Mouse (Mus musculus) forebrain, embryonic 13.5 days (tissue): Measurements from ENCODE around the gene C2cd2l. TPM values are rescaled to one million over a fixed set of nuclear protein-coding genes. Genes with fewer than 3 reads are reported as not detected.
A peak's percentile ranks its signal among the peaks of the same experiment; 100 is the strongest.
"Not testable (repeated sequence)": the region's sequence is repeated elsewhere in the genome, so short reads cannot be mapped to it uniquely, and the experiment has no call there.

Source experiments
- ATAC-seq: fragments of 200-750 bp; cut with Nextera tagmentation; 2 replicates; pipeline ENCODE4 v1.8.0; 2017
- H3K27ac ChIP-seq: fragments of 300-500 bp; sonication (generic); 2 replicates; pipeline ENCODE4 v1.5.1; 2015; ENCODE audit warnings: inconsistent platforms, mild to moderate bottlenecking, moderate library complexity
- H3K27me3 ChIP-seq: fragments of 300-500 bp; sonication (generic); 2 replicates; pipeline ENCODE4 v1.6.1; 2015; ENCODE audit warnings: mild to moderate bottlenecking, inconsistent platforms
- H3K36me3 ChIP-seq: fragments of 300-500 bp; sonication (generic); 2 replicates; pipeline ENCODE4 v1.6.1; 2015; ENCODE audit warnings: mild to moderate bottlenecking, inconsistent platforms; ENCODE audit not compliant: poor library complexity, severe bottlenecking
- H3K4me1 ChIP-seq: fragments of 300-500 bp; sonication (generic); 2 replicates; pipeline ENCODE4 v1.6.1; 2015; ENCODE audit warnings: inconsistent platforms
- H3K4me2 ChIP-seq: fragments of 300-500 bp; sonication (generic); 2 replicates; pipeline ENCODE4 v1.6.1; 2015; ENCODE audit warnings: inconsistent platforms, mild to moderate bottlenecking, moderate library complexity
- H3K4me3 ChIP-seq: fragments of 300-500 bp; sonication (generic); 2 replicates; pipeline ENCODE4 v1.5.1; 2015; ENCODE audit warnings: mild to moderate bottlenecking, inconsistent platforms
- H3K9ac ChIP-seq: fragments of 300-500 bp; sonication (generic); 2 replicates; pipeline ENCODE4 v1.6.1; 2015; ENCODE audit warnings: mild to moderate bottlenecking, inconsistent platforms
- H3K9me3 ChIP-seq: fragments of 300-500 bp; sonication (generic); replicated peaks from 2 replicates; pipeline ENCODE4 v1.6.1; 2016; ENCODE audit warnings: inconsistent platforms
- WGBS: fragments of 180-500 bp; shearing (Covaris S2); methylation state at CpG from one replicate; pipeline ENCODE4 v1.1.7; 2015; 5-methylcytosine and 5-hydroxymethylcytosine counted together
- polyA plus RNA-seq: library from polyadenylated mRNA; unstranded; fragments of >200 nt; fragmentation: Nextera tagmentation; extraction: Ambion mirVana; gene quantifications from 2 replicates; pipeline ENCODE4 v1.2.1, GENCODE M21; 2015

Gene C2cd2l
- polyA plus RNA-seq, 1 experiment from 2014 or later = 14.0 TPM

- no peaks in the 10 kb centered on the region; the same call in 1 of the 2 replicates for H3K9me3 ChIP-seq
- ATAC-seq = peak; percentile 28; the same call in 1 of the 2 replicates
- peaks cover 23% of the 10 kb centered on the region for H3K4me1 ChIP-seq
- peaks cover 70% of the 10 kb centered on the region for H3K36me3 ChIP-seq
- peak overlapping the region; percentile 98 for H3K27ac ChIP-seq
- H3K4me3 ChIP-seq = peak overlapping the region; percentile 92
- H3K4me2 ChIP-seq = peak overlapping the region; percentile 81
- WGBS = under 1% methylated on average over 50 of the region's 50 CpGs
- H3K27me3 ChIP-seq = no peaks in the 10 kb centered on the region
- peak overlapping the region; percentile 98 for H3K9ac ChIP-seq
Measured at GRCm38 (mm10) chr9:44335331-44336092, 15.4 kb upstream of the C2cd2l start.

GRCm38 (mm10) chr9:44334396-44335330, 14.6 kb upstream of the C2cd2l start, which contains the start of gene H2afx:
Gene H2afx (plus strand): TSS chr9:44334694.
- ATAC-seq = peak; percentile 95
- WGBS = under 1% methylated on average over 84 of the region's 91 CpGs

GRCm38 (mm10) chr9:44332918-44333638, 13.0 kb upstream of the C2cd2l start:
- 97% methylated on average over 13 of the region's 13 CpGs for WGBS
- H3K9me3 ChIP-seq = no peaks in the 10 kb centered on the region; the same call in 1 of the 2 replicates
- H3K27me3 ChIP-seq = no peaks in the 10 kb centered on the region
- peaks cover 69% of the 10 kb centered on the region for H3K36me3 ChIP-seq
- no peak overlapping the region for H3K27ac ChIP-seq
- peaks cover 27% of the 10 kb centered on the region for H3K4me1 ChIP-seq
- ATAC-seq = no peak
- H3K4me2 ChIP-seq = no peak overlapping the region
- H3K4me3 ChIP-seq = no peak overlapping the region
- no peak overlapping the region for H3K9ac ChIP-seq

More at GRCm38 (mm10) chr9:44334396-44335330, 14.6 kb upstream of the C2cd2l start, which contains the start of gene H2afx:
- peak within 1 kb of the TSS; percentile 98 for H3K27ac ChIP-seq
- H3K4me1 ChIP-seq = peaks cover 23% of the 10 kb centered on the region
- H3K9me3 ChIP-seq = no peaks in the 10 kb centered on the region; the same call in 1 of the 2 replicates
- H3K27me3 ChIP-seq = no peaks in the 10 kb centered on the region
- peaks cover 72% of the 10 kb centered on the region for H3K36me3 ChIP-seq
- peak within 1 kb of the TSS; percentile 92 for H3K4me3 ChIP-seq
- peak within 1 kb of the TSS; percentile 98 for H3K9ac ChIP-seq
- peak within 1 kb of the TSS; percentile 81 for H3K4me2 ChIP-seq

- peaks cover 20% of the 10 kb centered on the region for H3K4me1 ChIP-seq
- H3K4me2 ChIP-seq = no peak overlapping the region
- no peak overlapping the region for H3K27ac ChIP-seq
- no peak overlapping the region for H3K9ac ChIP-seq
- no peaks in the 10 kb centered on the region; the same call in 1 of the 2 replicates for H3K9me3 ChIP-seq
- H3K4me3 ChIP-seq = no peak overlapping the region
- peaks cover 53% of the 10 kb centered on the region for H3K36me3 ChIP-seq
- WGBS = 95% methylated on average over 6 of the region's 6 CpGs
- H3K27me3 ChIP-seq = no peaks in the 10 kb centered on the region
- no peak for ATAC-seq
Measured at GRCm38 (mm10) chr9:44330736-44331135, 10.7 kb upstream of the C2cd2l start.

GRCm38 (mm10) chr9:44327926-44328325, 7.8 kb upstream of the C2cd2l start:
- H3K36me3 ChIP-seq = peaks cover 42% of the 10 kb centered on the region
- peak overlapping the region; percentile 83 for H3K4me3 ChIP-seq
- peak overlapping the region; percentile 67 for H3K4me2 ChIP-seq
- H3K4me1 ChIP-seq = peaks cover 20% of the 10 kb centered on the region
- H3K9me3 ChIP-seq = no peaks in the 10 kb centered on the region
- peak overlapping the region; percentile 86 for H3K9ac ChIP-seq
- 87% methylated on average over 5 of the region's 5 CpGs for WGBS
- no peak for ATAC-seq
- H3K27me3 ChIP-seq = no peaks in the 10 kb centered on the region
- no peak overlapping the region for H3K27ac ChIP-seq

GRCm38 (mm10) chr9:44327064-44327711, 7.1 kb upstream of the C2cd2l start:
- Histone ChIP-seq H3K9ac (peak overlapping the region; percentile 86), H3K36me3 (peaks cover 35% of the 10 kb centered on the region), H3K27me3 (no peaks in the 10 kb centered on the region), H3K4me1 (peaks cover 20% of the 10 kb centered on the region), H3K4me2 (peak overlapping the region; percentile 67), H3K9me3 (no peaks in the 10 kb centered on the region), H3K27ac (peak overlapping the region; percentile 83), H3K4me3 (peak overlapping the region; percentile 83)
- WGBS = 2% methylated on average over 22 of the region's 22 CpGs
- ATAC-seq = peak; percentile 43; the same call in 1 of the 2 replicates

GRCm38 (mm10) chr9:44326371-44327063, 6.4 kb upstream of the C2cd2l start:
- Histone ChIP-seq H3K4me2 (peak overlapping the region; percentile 67), H3K27ac (peak overlapping the region; percentile 83), H3K36me3 (peaks cover 29% of the 10 kb centered on the region), H3K27me3 (no peaks in the 10 kb centered on the region), H3K9me3 (no peaks in the 10 kb centered on the region), H3K9ac (peak overlapping the region; percentile 86), H3K4me3 (peak overlapping the region; percentile 83), H3K4me1 (peaks cover 20% of the 10 kb centered on the region)
- peak; percentile 97 for ATAC-seq
- WGBS = under 1% methylated on average over 38 of the region's 38 CpGs

GRCm38 (mm10) chr9:44325768-44326370, 5.8 kb upstream of the C2cd2l start, which contains the start of gene Dpagt1:
Gene Dpagt1 (plus strand): TSS chr9:44326019.
- WGBS = 4% methylated on average over 12 of the region's 12 CpGs
- peak within 1 kb of the TSS; percentile 86 for H3K9ac ChIP-seq

GRCm38 (mm10) chr9:44325032-44325767, 5.1 kb upstream of the C2cd2l start:
- not testable (repeated sequence) for H3K9me3 ChIP-seq, H3K9ac ChIP-seq, H3K27me3 ChIP-seq, ATAC-seq
- WGBS = 65% methylated on average over 7 of the region's 8 CpGs
- Histone ChIP-seq H3K4me3 (peak overlapping the region; percentile 83; the same call in 1 of the 2 replicates), H3K27ac (peak overlapping the region; percentile 83; the same call in 1 of the 2 replicates), H3K4me2 (peak overlapping the region; percentile 67), H3K36me3 (peaks cover 16% of the 10 kb centered on the region), H3K4me1 (peaks cover 27% of the 10 kb centered on the region)

More at GRCm38 (mm10) chr9:44325768-44326370, 5.8 kb upstream of the C2cd2l start, which contains the start of gene Dpagt1:
- Histone ChIP-seq H3K4me1 (peaks cover 22% of the 10 kb centered on the region), H3K4me3 (peak within 1 kb of the TSS; percentile 83), H3K27me3 (no peaks in the 10 kb centered on the region), H3K27ac (peak within 1 kb of the TSS; percentile 83), H3K4me2 (peak within 1 kb of the TSS; percentile 67), H3K9me3 (no peaks in the 10 kb centered on the region), H3K36me3 (peaks cover 23% of the 10 kb centered on the region)
- ATAC-seq = peak; percentile 28
